Mouse (Mus musculus): Measurements from ENCODE around the gene Dock10.

The Dock10 gene

GRCm38 (mm10) chr1:80472395-80472794, 285.9 kb downstream of the Dock10 start:
- no peak for DNase-seq (ENCODE audit: low spot score in 2 of 2)

- no peak for DNase-seq (ENCODE audit: low spot score in 2 of 2)
Observed at GRCm38 (mm10) chr1:80461348-80461747, 297.0 kb downstream of the Dock10 start, which contains the start of gene Gm45261. Gene Gm45261, minus strand, starts transcription at chr1:80461448.

- no peak for DNase-seq (ENCODE audit: low spot score in 2 of 2)
Observed at GRCm38 (mm10) chr1:80459923-80460322, 298.4 kb downstream of the Dock10 start.

- DNase-seq (ENCODE audit: low spot score in 2 of 2), result no peak
Observed at GRCm38 (mm10) chr1:80459477-80459876, 298.9 kb downstream of the Dock10 start.

GRCm38 (mm10) chr1:80453971-80454370, 304.4 kb downstream of the Dock10 start:
- DNase-seq (ENCODE audit: low spot score in 2 of 2), result no peak

- no peak for DNase-seq (ENCODE audit: low spot score in 2 of 2)
Observed at GRCm38 (mm10) chr1:80451914-80452549, 306.3 kb downstream of the Dock10 start.

All from right cerebral cortex, postnatal 10 days (tissue).